33 mouse cellular contexts compared by ENCODE assay signal in the genomic region with DNA sequence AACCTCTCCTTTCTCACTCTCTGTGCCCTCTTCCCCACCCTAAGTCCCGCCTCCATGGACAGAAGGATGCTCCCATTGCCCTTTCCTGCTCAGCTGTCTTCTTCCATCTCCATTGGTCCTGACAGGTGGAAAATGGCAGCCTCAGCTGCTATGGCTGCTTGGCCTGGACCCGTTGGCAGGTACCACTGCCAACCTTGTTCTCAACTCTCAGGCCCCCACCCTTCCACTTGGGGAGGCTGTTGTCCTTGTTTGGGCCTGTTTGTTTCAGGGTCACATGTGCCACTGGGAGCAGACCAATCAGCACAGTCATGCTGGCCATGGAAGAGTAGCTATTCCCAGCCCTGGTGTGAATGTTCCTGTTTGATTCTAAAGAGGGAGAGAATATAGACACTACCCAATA.
DNase-seq lines count a peak whose midpoint lies in the region; ATAC-seq and TF ChIP-seq lines count a peak whose summit lies in the region.
"Had no signal": no experiment of that assay in that cellular context is flagged by ENCODE, and none has a peak within 500 bp of the region (broad histone marks: within the 10 kb centered on the region; RNA-seq: fewer than 3 reads in every experiment).

No protein-coding gene starts in this region.

- 80% methylated on average over 2 of the region's 2 CpGs for WGBS in forebrain, embryonic 10.5 days
- 79% methylated on average over 2 of the region's 2 CpGs for WGBS in forebrain, postnatal 0 days
- 74% methylated on average over 2 of the region's 2 CpGs for WGBS in limb, embryonic 13.5 days
- WGBS in kidney, embryonic 14.5 days = 87% methylated on average over 2 of the region's 2 CpGs

- no peaks in the 10 kb centered on the region for H3K36me3 ChIP-seq in forebrain, embryonic 10.5 days (replicated peaks)
- H3K36me3 ChIP-seq in forebrain, postnatal 0 days (ENCODE audit: insufficient read depth) = no peaks in the 10 kb centered on the region
- H3K36me3 ChIP-seq in limb, embryonic 13.5 days = no peaks in the 10 kb centered on the region
- no peaks in the 10 kb centered on the region for H3K36me3 ChIP-seq in kidney, embryonic 14.5 days (ENCODE audit: control insufficient read depth, insufficient read depth, low read length)
- H3K36me3 ChIP-seq: G1E; heart, embryonic 13.5 days; hindbrain, embryonic 10.5 days; hindbrain, embryonic 15.5 days; liver, embryonic 13.5 days; midbrain, embryonic 13.5 days; neural tube, embryonic 15.5 days; stomach, embryonic 15.5 days had no signal

- no peak for ATAC-seq in forebrain, postnatal 0 days
- ATAC-seq in limb, embryonic 13.5 days (ENCODE audit: low FRiP score, low read depth) = no peak; the same call in 1 of the 2 replicates
- no peak for ATAC-seq in kidney, embryonic 14.5 days (ENCODE audit: low FRiP score, low TSS enrichment)
- no peak for ATAC-seq in megakaryocyte-erythroid progenitor cell, adult 5-6 weeks (replicated peaks; ENCODE audit: low FRiP score, low TSS enrichment, poor library complexity, severe bottlenecking)
- ATAC-seq: forebrain, embryonic 14.5 days; inflammation-experienced regulatory T-cells, adult 6 months; lung, postnatal 0 days; midbrain, embryonic 13.5 days had no signal

- 0 out of 2 replicates have a peak overlapping the region, but pooled peaks have one; percentile 20 for H3K27ac ChIP-seq in forebrain, embryonic 10.5 days
- no peak overlapping the region for H3K27ac ChIP-seq in forebrain, postnatal 0 days (ENCODE audit: low read depth, low read length)
- H3K27ac ChIP-seq in limb, embryonic 13.5 days = 0 out of 2 replicates have a peak overlapping the region, but pooled peaks have one; percentile 22
- no peak overlapping the region for H3K27ac ChIP-seq in kidney, embryonic 14.5 days (ENCODE audit: low read depth, low read length)
- H3K27ac ChIP-seq: heart, adult 2 months; heart, embryonic 13.5 days; hindbrain, embryonic 15.5 days; liver, embryonic 13.5 days; midbrain, embryonic 13.5 days; neural tube, embryonic 15.5 days; stomach, embryonic 15.5 days had no signal

- no peak overlapping the region for H3K4me3 ChIP-seq in forebrain, embryonic 10.5 days
- H3K4me3 ChIP-seq in forebrain, postnatal 0 days (ENCODE audit: low read depth, low read length) = no peak overlapping the region
- H3K4me3 ChIP-seq in limb, embryonic 13.5 days = no peak overlapping the region
- H3K4me3 ChIP-seq in kidney, embryonic 14.5 days (ENCODE audit: low read length) = no peak overlapping the region
- H3K4me3 ChIP-seq: heart, adult 2 months; heart, embryonic 13.5 days; hindbrain, embryonic 10.5 days; hindbrain, embryonic 15.5 days; liver, embryonic 13.5 days; megakaryocyte, embryonic 14.5 days; midbrain, embryonic 13.5 days; neural tube, embryonic 15.5 days; stomach, embryonic 15.5 days had no signal

- H3K27me3 ChIP-seq in forebrain, embryonic 10.5 days (ENCODE audit: poor library complexity, severe bottlenecking) = no peaks in the 10 kb centered on the region; the same call in 1 of the 2 replicates
- H3K27me3 ChIP-seq in forebrain, postnatal 0 days (ENCODE audit: insufficient read depth, low read length) = no peaks in the 10 kb centered on the region
- no peaks in the 10 kb centered on the region for H3K27me3 ChIP-seq in limb, embryonic 13.5 days
- H3K27me3 ChIP-seq in kidney, embryonic 14.5 days (ENCODE audit: control insufficient read depth, insufficient read depth, low read length) = no peaks in the 10 kb centered on the region
- H3K27me3 ChIP-seq: heart, embryonic 13.5 days; hindbrain, embryonic 15.5 days; liver, embryonic 13.5 days; midbrain, embryonic 13.5 days; neural tube, embryonic 15.5 days; stomach, embryonic 15.5 days had no signal

- no peaks in the 10 kb centered on the region for H3K9me3 ChIP-seq in forebrain, embryonic 10.5 days
- no peaks in the 10 kb centered on the region for H3K9me3 ChIP-seq in forebrain, postnatal 0 days (ENCODE audit: low read length)
- no peaks in the 10 kb centered on the region for H3K9me3 ChIP-seq in limb, embryonic 13.5 days
- H3K9me3 ChIP-seq in kidney, embryonic 14.5 days (ENCODE audit: control insufficient read depth, low read length) = no peaks in the 10 kb centered on the region
- H3K9me3 ChIP-seq: G1E; heart, embryonic 13.5 days; hindbrain, embryonic 10.5 days; hindbrain, embryonic 15.5 days; liver, embryonic 13.5 days; megakaryocyte, embryonic 14.5 days; midbrain, embryonic 13.5 days; neural tube, embryonic 15.5 days; stomach, embryonic 15.5 days had no signal

- no peak overlapping the region for H3K4me2 ChIP-seq in forebrain, postnatal 0 days (ENCODE audit: low read depth)
- no peak overlapping the region for H3K4me2 ChIP-seq in limb, embryonic 13.5 days (replicated peaks)
- H3K4me2 ChIP-seq in kidney, embryonic 14.5 days (replicated peaks; ENCODE audit: low read depth, low read length) = no peak overlapping the region
- H3K4me2 ChIP-seq: heart, embryonic 13.5 days; hindbrain, embryonic 15.5 days; liver, embryonic 13.5 days; midbrain, embryonic 13.5 days; neural tube, embryonic 15.5 days; stomach, embryonic 15.5 days had no signal

- H3K4me1 ChIP-seq in forebrain, embryonic 10.5 days = peaks cover 9% of the 10 kb centered on the region; the same call in 1 of the 2 replicates
- no peaks in the 10 kb centered on the region for H3K4me1 ChIP-seq in forebrain, postnatal 0 days (ENCODE audit: insufficient read depth)
- peaks cover 52% of the 10 kb centered on the region for H3K4me1 ChIP-seq in limb, embryonic 13.5 days
- H3K4me1 ChIP-seq in kidney, embryonic 14.5 days (ENCODE audit: control insufficient read depth, insufficient read depth, low read length) = peaks cover 11% of the 10 kb centered on the region; the same call in 1 of the 2 replicates
- H3K4me1 ChIP-seq: hindbrain, embryonic 15.5 days; liver, embryonic 13.5 days; midbrain, embryonic 13.5 days; neural tube, embryonic 15.5 days; stomach, embryonic 15.5 days had no signal

- no peak for DNase-seq in forebrain, embryonic 10.5 days (ENCODE audit: extremely low spot score, low spot score)
- no peak for DNase-seq in forebrain, postnatal 0 days
- DNase-seq in gastrocnemius, postnatal 10 days = peak; percentile 54
- no peak for DNase-seq in testis, postnatal 14 days (ENCODE audit: low spot score)
- DNase-seq: adrenal gland, postnatal 14 days; cerebellum, adult 11-12 months; cerebellum, adult 9-11 months; heart, adult 2 months; heart, postnatal 10 days; kidney, adult 18-20 months; kidney, postnatal 4 days; layer of hippocampus, postnatal 36 days; left cerebral cortex, postnatal 4 days; liver, embryonic 13.5 days; lung, adult 18-20 months; lung, postnatal 4 days; retina, postnatal 1 day; right cerebral cortex, postnatal 14 days; thymus, postnatal 25 days had no signal

- TF ChIP-seq CTCF in forebrain, postnatal 0 days (IDR thresholded peaks at IDR 0.05; ENCODE audit: low read depth) = no peak

- H3K9ac ChIP-seq in forebrain, postnatal 0 days = no peak overlapping the region
- no peak overlapping the region for H3K9ac ChIP-seq in limb, embryonic 13.5 days
- no peak overlapping the region for H3K9ac ChIP-seq in kidney, embryonic 14.5 days (ENCODE audit: low read depth, low read length)
- H3K9ac ChIP-seq: heart, embryonic 13.5 days; hindbrain, embryonic 15.5 days; liver, embryonic 13.5 days; midbrain, embryonic 13.5 days; neural tube, embryonic 15.5 days; stomach, embryonic 15.5 days had no signal

Comparison
In these comparisons a context has a peak if more than half of its experiments do, and no peak if none do; other contexts are left out.
1. H3K27ac ChIP-seq: peak in forebrain, embryonic 10.5 days (single experiment) and limb, embryonic 13.5 days (single experiment); none in forebrain, postnatal 0 days (single experiment) and kidney, embryonic 14.5 days (single experiment).